Mouse (Mus musculus) heart, embryonic 13.5 days (tissue): ENCODE measurements around the gene Chst15. TPM values are rescaled to one million over a fixed set of nuclear protein-coding genes. Genes with fewer than 3 reads are reported as not detected.

ENCODE experiments used
- ATAC-seq: fragments of 200-750 bp; cut with Nextera tagmentation; 2 replicates; pipeline ENCODE4 v1.8.0; 2017; ENCODE audit warnings: moderate TSS enrichment; ENCODE audit not compliant: insufficient number of reproducible peaks, low FRiP score, low TSS enrichment; ENCODE audit errors: extremely low read depth
- H3K27ac ChIP-seq: fragments of 300-500 bp; sonication (generic); replicated peaks from 2 replicates; pipeline ENCODE4 v1.5.1; 2015; ENCODE audit warnings: moderate library complexity, mild to moderate bottlenecking, inconsistent platforms
- H3K27me3 ChIP-seq: fragments of 300-500 bp; sonication (generic); replicated peaks from 2 replicates; pipeline ENCODE4 v1.6.1; 2015; ENCODE audit warnings: mild to moderate bottlenecking, inconsistent platforms
- H3K36me3 ChIP-seq: fragments of 300-500 bp; sonication (generic); 2 replicates; pipeline ENCODE4 v1.6.1; 2015; ENCODE audit warnings: mild to moderate bottlenecking, inconsistent platforms
- H3K4me1 ChIP-seq: fragments of 300-500 bp; sonication (generic); 2 replicates; pipeline ENCODE4 v1.6.1; 2015; ENCODE audit warnings: inconsistent platforms
- H3K4me2 ChIP-seq: fragments of 300-500 bp; sonication (generic); 2 replicates; pipeline ENCODE4 v1.6.1; 2015; ENCODE audit warnings: inconsistent platforms, mild to moderate bottlenecking, moderate library complexity
- H3K4me3 ChIP-seq: fragments of 300-500 bp; sonication (generic); 2 replicates; pipeline ENCODE4 v1.5.1; 2015; ENCODE audit warnings: moderate library complexity, mild to moderate bottlenecking, inconsistent platforms
- H3K9ac ChIP-seq: fragments of 300-500 bp; sonication (generic); 2 replicates; pipeline ENCODE4 v1.6.1; 2015; ENCODE audit warnings: inconsistent platforms, mild to moderate bottlenecking, moderate library complexity
- H3K9me3 ChIP-seq: fragments of 300-500 bp; sonication (generic); 2 replicates; pipeline ENCODE4 v1.6.1; 2016; ENCODE audit warnings: inconsistent platforms
- WGBS: fragments of 180-500 bp; shearing (Covaris S2); methylation state at CpG from one replicate; pipeline ENCODE4 v1.1.7; 2015; ENCODE audit warnings: mixed read lengths; 5-methylcytosine and 5-hydroxymethylcytosine counted together
- polyA plus RNA-seq: library from polyadenylated mRNA; unstranded; fragments of >200 nt; fragmentation: Nextera tagmentation; extraction: Ambion mirVana; gene quantifications from 2 replicates; pipeline ENCODE4 v1.2.1, GENCODE M21; 2015

The Chst15 gene
- polyA plus RNA-seq, 1 experiment from 2014 or later = 3.1 TPM

- 62% methylated on average over 8 of the region's 8 CpGs for WGBS
- H3K4me1 ChIP-seq = peaks cover 37% of the 10 kb centered on the region
- ATAC-seq = no peak
Measured at GRCm38 (mm10) chr7:132312396-132312795, 4.6 kb downstream of the Chst15 start.

GRCm38 (mm10) chr7:132308537-132309191 is 8.4 kb downstream of the Chst15 start:
- Histone ChIP-seq H3K27me3 (no peaks in the 10 kb centered on the region), H3K36me3 (no peaks in the 10 kb centered on the region), H3K9ac (no peak overlapping the region), H3K4me2 (no peak overlapping the region), H3K4me1 (peaks cover 40% of the 10 kb centered on the region), H3K9me3 (no peaks in the 10 kb centered on the region), H3K4me3 (no peak overlapping the region), H3K27ac (no peak overlapping the region)
- WGBS = 59% methylated on average over 5 of the region's 5 CpGs
- no peak for ATAC-seq

More at GRCm38 (mm10) chr7:132312396-132312795, 4.6 kb downstream of the Chst15 start:
- Histone ChIP-seq H3K27ac (no peak overlapping the region), H3K9me3 (no peaks in the 10 kb centered on the region), H3K4me3 (no peak overlapping the region), H3K36me3 (no peaks in the 10 kb centered on the region), H3K4me2 (no peak overlapping the region), H3K9ac (no peak overlapping the region), H3K27me3 (no peaks in the 10 kb centered on the region; the same call in 1 of the 2 replicates)

GRCm38 (mm10) chr7:132307722-132308271 is 9.2 kb downstream of the Chst15 start:
- Histone ChIP-seq H3K27me3 (no peaks in the 10 kb centered on the region), H3K36me3 (no peaks in the 10 kb centered on the region), H3K4me1 (peaks cover 32% of the 10 kb centered on the region), H3K4me2 (no peak overlapping the region), H3K27ac (no peak overlapping the region), H3K4me3 (no peak overlapping the region), H3K9ac (no peak overlapping the region), H3K9me3 (no peaks in the 10 kb centered on the region)
- WGBS = 44% methylated on average over 6 of the region's 6 CpGs
- ATAC-seq = no peak

GRCm38 (mm10) chr7:132306671-132307412 is 10.2 kb downstream of the Chst15 start:
- whole genome bisulfite sequencing = 88% methylated on average over 8 of the region's 8 CpGs
- Histone ChIP-seq H3K27me3 (no peaks in the 10 kb centered on the region), H3K9me3 (no peaks in the 10 kb centered on the region), H3K9ac (no peak overlapping the region), H3K4me2 (no peak overlapping the region), H3K36me3 (no peaks in the 10 kb centered on the region), H3K4me3 (no peak overlapping the region), H3K27ac (no peak overlapping the region), H3K4me1 (peaks cover 36% of the 10 kb centered on the region)
- no peak for ATAC-seq

DNA sequence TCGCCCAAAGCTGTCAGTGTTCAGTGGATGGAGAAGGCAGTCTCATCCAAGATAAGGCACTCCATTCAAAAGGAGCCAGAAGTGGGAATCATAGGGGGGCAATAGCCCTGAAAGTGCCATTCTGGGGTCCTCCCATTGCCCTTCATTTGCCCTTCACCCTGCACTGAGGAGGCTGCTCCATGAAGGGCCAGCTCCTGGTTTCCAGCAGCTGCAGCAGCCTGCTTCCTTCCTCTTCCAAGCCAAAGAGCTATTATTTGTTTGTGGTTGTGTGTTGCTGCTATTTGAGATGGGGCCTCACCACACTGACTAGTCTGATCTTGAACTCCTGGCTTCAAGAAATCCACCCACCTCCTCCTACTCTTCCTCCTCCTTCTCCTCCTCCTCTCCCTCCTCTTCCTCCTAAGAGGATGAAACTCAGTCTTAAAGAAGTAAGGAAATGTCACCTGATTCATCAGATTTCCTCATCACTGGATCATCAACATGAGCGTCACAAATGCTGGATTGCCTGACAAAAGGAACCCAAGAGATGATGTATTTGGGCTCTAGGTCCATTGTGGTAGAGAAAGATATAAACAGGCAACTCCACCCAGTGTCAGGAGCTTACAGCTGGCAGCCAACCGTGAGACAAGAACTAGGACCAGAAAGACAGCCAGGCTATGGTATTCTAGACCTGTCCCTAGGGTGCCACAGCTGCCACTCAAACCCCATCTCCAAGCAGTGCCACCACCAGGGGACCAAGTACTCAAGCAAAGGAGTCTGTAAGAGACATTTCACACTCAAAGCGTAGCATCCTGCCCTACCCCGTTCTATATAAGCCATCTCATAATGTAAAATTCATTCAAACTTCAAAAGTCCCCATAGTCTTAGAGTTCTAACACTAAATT is 11.3 kb downstream of the Chst15 start:
- H3K36me3 ChIP-seq = no peaks in the 10 kb centered on the region
- H3K4me3 ChIP-seq = no peak overlapping the region
- no peak overlapping the region for H3K27ac ChIP-seq
- H3K4me2 ChIP-seq = no peak overlapping the region
- no peak overlapping the region for H3K9ac ChIP-seq
- 76% methylated on average over 5 of the region's 5 CpGs for WGBS
- no peaks in the 10 kb centered on the region for H3K9me3 ChIP-seq
- no peak for ATAC-seq
- no peaks in the 10 kb centered on the region for H3K27me3 ChIP-seq
- H3K4me1 ChIP-seq = peaks cover 37% of the 10 kb centered on the region

DNA sequence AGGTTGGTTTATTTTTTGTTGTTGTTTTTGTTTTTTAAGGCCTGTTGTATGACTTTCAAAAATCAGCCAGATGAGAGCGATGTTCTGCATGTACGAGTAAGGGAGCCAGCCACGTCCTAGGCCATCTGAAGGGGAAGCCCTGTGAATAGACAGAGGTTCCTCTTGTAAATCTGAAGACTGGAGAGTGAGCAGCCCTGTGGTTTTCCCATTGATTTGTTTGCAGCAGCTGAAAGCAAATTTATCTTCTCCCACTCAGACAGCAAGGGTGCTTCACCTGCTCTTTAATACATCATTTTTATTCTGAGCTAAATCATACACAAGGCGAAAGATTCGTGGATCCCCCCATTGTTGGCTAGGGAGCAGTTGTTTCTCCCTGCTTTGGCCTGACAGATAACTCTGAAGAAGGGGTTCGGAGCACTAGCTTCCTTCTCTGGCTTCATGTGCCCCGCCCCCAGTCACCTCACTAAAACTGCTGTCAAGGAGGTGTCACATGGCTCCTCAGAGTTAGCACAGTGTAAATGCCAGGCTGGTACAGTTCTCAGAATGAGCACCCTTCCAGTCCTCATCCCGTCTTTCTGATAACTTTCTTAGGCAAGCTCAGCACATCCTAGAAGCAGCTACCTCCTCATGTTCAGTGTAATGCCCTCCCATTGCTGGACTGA is 12.5 kb downstream of the Chst15 start:
- ATAC-seq = no peak
- WGBS = 64% methylated on average over 8 of the region's 8 CpGs
- Histone ChIP-seq H3K36me3 (no peaks in the 10 kb centered on the region), H3K9me3 (no peaks in the 10 kb centered on the region), H3K4me2 (no peak overlapping the region), H3K4me1 (peaks cover 46% of the 10 kb centered on the region), H3K4me3 (no peak overlapping the region), H3K9ac (no peak overlapping the region), H3K27ac (no peak overlapping the region), H3K27me3 (no peaks in the 10 kb centered on the region)

DNA sequence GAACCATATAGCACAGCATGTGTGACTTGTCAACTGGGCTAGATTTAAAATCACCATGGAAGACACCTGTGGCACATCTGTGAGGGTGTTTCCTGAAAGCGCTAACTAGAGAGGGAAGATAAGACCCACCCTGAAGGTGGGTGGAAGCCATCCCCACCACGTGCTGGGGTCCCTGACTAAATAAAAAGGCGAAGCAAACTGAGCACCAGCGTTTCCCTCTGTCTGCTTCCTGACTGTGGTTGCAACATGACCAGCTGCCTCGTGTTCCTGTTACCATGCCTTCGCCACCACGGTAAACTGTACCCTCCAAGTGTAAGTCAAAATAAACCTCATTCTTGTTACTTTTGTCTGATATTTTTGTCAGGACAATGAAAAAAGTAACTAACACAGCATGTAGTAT is 13.0 kb downstream of the Chst15 start:
- Histone ChIP-seq H3K4me2 (no peak overlapping the region), H3K27me3 (no peaks in the 10 kb centered on the region), H3K4me1 (peaks cover 49% of the 10 kb centered on the region), H3K9ac (no peak overlapping the region), H3K27ac (no peak overlapping the region), H3K4me3 (no peak overlapping the region), H3K9me3 (no peaks in the 10 kb centered on the region), H3K36me3 (no peaks in the 10 kb centered on the region)
- no peak for ATAC-seq
- 56% methylated on average over 7 of the region's 7 CpGs for WGBS

GRCm38 (mm10) chr7:132302508-132303241 is 14.4 kb downstream of the Chst15 start:
- no peaks in the 10 kb centered on the region for H3K36me3 ChIP-seq
- H3K9ac ChIP-seq = no peak overlapping the region
- no peak overlapping the region for H3K4me2 ChIP-seq
- no peaks in the 10 kb centered on the region for H3K27me3 ChIP-seq
- 63% methylated on average over 8 of the region's 8 CpGs for WGBS
- no peak for ATAC-seq
- peaks cover 40% of the 10 kb centered on the region for H3K4me1 ChIP-seq
- no peaks in the 10 kb centered on the region for H3K9me3 ChIP-seq
- H3K27ac ChIP-seq = no peak overlapping the region
- no peak overlapping the region for H3K4me3 ChIP-seq

- Histone ChIP-seq H3K27ac (no peak overlapping the region), H3K9ac (no peak overlapping the region), H3K4me1 (peaks cover 29% of the 10 kb centered on the region), H3K4me3 (no peak overlapping the region), H3K27me3 (no peaks in the 10 kb centered on the region), H3K36me3 (no peaks in the 10 kb centered on the region), H3K9me3 (no peaks in the 10 kb centered on the region), H3K4me2 (no peak overlapping the region)
- no peak for ATAC-seq
- 61% methylated on average over 5 of the region's 5 CpGs for WGBS
Measured at GRCm38 (mm10) chr7:132299661-132300210, 17.3 kb downstream of the Chst15 start.

- Histone ChIP-seq H3K9ac (no peak overlapping the region), H3K4me1 (peaks cover 25% of the 10 kb centered on the region), H3K9me3 (no peaks in the 10 kb centered on the region), H3K4me2 (no peak overlapping the region), H3K27me3 (no peaks in the 10 kb centered on the region), H3K27ac (no peak overlapping the region), H3K36me3 (no peaks in the 10 kb centered on the region), H3K4me3 (no peak overlapping the region)
- no peak for ATAC-seq
- WGBS = 83% methylated on average over 7 of the region's 7 CpGs
Measured at GRCm38 (mm10) chr7:132298412-132298990, 18.5 kb downstream of the Chst15 start.
